Mouse (Mus musculus): Measurements from ENCODE around the gene Gm21883. TPM values are rescaled to one million over a fixed set of nuclear protein-coding genes. Genes with fewer than 3 reads are reported as not detected.

The Gm21883 gene
- polyA plus RNA-seq (2012; ENCODE audit: low replicate concordance): not detected in 2 replicates

DNA sequence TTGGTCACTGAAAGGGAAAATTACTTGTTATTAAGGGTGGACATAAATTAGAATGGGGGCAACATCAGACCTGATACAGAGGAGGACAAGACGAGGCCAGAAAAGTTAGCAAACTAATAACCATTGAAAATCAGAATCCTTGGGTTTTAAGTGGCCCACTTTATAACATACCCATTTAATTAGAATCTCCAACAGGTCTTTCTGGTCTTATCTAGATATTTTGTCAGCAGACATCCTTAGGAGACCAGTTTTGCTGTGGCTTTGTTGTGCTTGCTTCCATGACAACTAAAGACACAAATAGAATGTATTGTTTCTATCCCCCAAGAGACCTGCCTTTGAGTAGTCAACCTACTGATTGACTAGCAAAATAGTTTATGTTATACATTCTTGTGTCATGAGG lies at the start of gene Gm21883:
Gene Gm21883, minus strand, starts transcription at position 101 of the 400 bp plus-strand sequence.

GRCm38 (mm10) chrX:31618820-31619219 lies 44.7 kb upstream of the Gm21883 start, which contains the start of gene Spin2e:
Gene Spin2e (minus strand): TSS chrX:31618920.

Other genes starting within 250 kb of the Gm21883 start
- not detected in 2 replicates for gene Btbd35f26, start 237.8 kb downstream of the Gm21883 start, polyA plus RNA-seq (2012; ENCODE audit: low replicate concordance)
- not detected in 2 replicates for gene Btbd35f19, start 190.4 kb downstream of the Gm21883 start, polyA plus RNA-seq (2012; ENCODE audit: low replicate concordance)
- not detected in 2 replicates for gene Spin2e, start 44.6 kb upstream of the Gm21883 start, polyA plus RNA-seq (2012; ENCODE audit: low replicate concordance)
- not detected in 2 replicates for gene Btbd35f25, start 142.9 kb upstream of the Gm21883 start, polyA plus RNA-seq (2012; ENCODE audit: low replicate concordance)

Data from hematopoietic multipotent progenitor cell, adult 10-12 weeks (in vitro differentiated cells).